Mouse (Mus musculus): ENCODE data around the gene Hoxd4. TPM values are rescaled to one million over a fixed set of nuclear protein-coding genes. Genes with fewer than 3 reads are reported as not detected.

Hoxd4 gene
- polyA plus RNA-seq (2012; fragmentation: generic; extraction: Trizol), result not detected
- long read RNA-seq, experiment 1, result 0 reads
- long read RNA-seq, experiment 2, result 0 reads

DNA sequence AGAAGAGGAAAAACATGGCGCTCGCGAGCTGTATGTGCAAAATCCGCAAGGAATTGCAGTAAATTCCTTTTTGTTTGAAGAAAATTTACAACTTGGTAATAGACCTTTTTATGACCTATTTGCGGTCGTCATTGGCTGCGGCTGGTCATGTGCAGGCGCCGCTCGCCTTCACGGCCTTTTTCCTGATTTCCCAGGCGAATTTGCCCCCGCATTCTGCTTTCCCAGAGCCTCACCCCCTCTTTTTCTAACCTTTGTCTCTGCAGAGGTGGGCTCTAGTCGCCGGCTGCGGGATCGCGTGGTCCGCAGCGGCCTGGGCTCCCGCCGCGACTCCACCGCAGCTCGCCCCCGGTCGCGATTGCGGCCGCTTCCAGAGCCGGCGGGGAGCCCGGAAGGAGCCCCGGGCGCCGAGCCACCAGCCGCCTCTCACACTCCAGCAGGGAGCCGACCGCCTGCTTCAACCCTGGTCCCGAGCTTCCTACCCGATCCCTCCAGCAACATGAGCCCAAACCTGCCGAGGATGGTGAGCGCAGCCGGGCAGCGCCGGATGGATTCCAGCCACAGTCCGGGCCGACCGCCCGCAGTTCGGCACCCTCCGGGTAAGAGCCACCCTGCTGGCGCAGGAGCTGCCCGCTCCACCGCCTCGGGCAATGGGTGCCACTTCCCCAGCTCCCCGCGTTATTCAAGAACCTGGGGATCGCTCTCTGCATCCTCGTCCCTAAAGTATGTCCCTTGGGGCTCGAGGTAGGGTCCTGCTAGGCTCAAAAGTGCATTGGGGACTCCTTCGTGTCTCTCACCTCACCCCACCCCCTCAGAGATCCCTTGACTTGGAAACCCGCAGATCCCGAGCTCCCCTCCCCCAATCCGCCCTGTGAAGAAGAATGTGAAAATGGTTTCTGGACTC, at the start of gene Hoxd4, which contains the start of gene Hoxd3:
TSS of gene Hoxd4 (plus strand) at position 209 of the 901 bp plus-strand sequence.
TSS of gene Hoxd3 (plus strand) at position 207 of the 901 bp plus-strand sequence.
- Histone ChIP-seq H3K27me3 (ENCODE audit: control insufficient read depth, insufficient read depth, insufficient read length) (peaks cover 43% of the 10 kb centered on the region), H3K4me3 (ENCODE audit: insufficient read depth, poor library complexity, severe bottlenecking) (no peak within 1 kb of the TSS), H3ac (ENCODE audit: control insufficient read depth, insufficient read length, low read depth) (no peak within 1 kb of the TSS), H3K36me3 (ENCODE audit: control insufficient read depth, insufficient read depth) (no peaks in the 10 kb centered on the region), H3K79me2 (ENCODE audit: control insufficient read depth, insufficient read depth) (no peaks in the 10 kb centered on the region), H3K79me3 (ENCODE audit: low read depth) (no peaks in the 10 kb centered on the region)
- no peak for TF ChIP-seq CTCF (IDR thresholded peaks at IDR 0.05; ENCODE audit: control insufficient read depth, insufficient read depth, insufficient read length)
- no peak for TF ChIP-seq MAX (IDR thresholded peaks at IDR 0.05)
- TF ChIP-seq MYOG (IDR thresholded peaks at IDR 0.05; ENCODE audit: control insufficient read depth, extremely low read depth, insufficient read length), result no peak
- no peak for TF ChIP-seq CEBPB (IDR thresholded peaks at IDR 0.05; ENCODE audit: low read depth)
- no peak for TF ChIP-seq USF1 (IDR thresholded peaks at IDR 0.05; ENCODE audit: low read depth)
- TF ChIP-seq FOSL1 (IDR thresholded peaks at IDR 0.05; ENCODE audit: insufficient read depth, low read length, poor library complexity, severe bottlenecking), result no peak
- no peak for TF ChIP-seq MYOD1 (IDR thresholded peaks at IDR 0.05; ENCODE audit: control insufficient read depth, insufficient read length, low read depth)

DNA sequence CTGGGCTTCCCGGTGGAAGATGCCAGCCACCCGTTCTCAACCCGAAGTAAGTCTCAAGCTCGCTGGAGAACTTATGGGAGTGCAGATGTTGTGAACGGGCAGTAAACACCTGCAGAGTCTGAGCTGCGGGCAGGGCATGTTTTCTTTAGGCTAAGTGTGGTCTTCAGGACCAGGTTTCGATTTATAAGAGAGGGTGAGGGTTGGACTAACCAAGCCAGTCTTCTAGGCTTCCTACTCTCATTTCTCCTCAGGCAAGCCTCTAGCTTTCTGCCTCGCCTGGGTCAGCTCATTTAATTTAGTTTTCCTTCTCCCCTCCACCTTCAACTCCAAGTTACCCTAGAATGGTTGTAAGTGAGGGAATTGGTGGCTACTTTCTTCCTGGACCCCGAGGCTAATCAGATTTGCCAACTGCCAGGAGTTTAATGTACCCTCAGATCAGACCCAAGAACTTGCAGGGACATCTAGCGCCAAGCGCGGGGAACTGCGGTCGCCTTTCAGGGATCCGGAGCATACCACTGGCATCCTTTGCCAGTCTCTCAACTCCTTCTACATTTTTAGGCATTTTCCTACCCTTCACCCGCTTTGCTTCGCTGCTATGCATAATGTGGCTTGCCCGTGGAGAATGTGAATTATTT, 48.3 kb upstream of the Hoxd4 start:
- no peaks in the 10 kb centered on the region for H3K79me2 ChIP-seq (ENCODE audit: control insufficient read depth, insufficient read depth)
- H3K4me3 ChIP-seq (ENCODE audit: insufficient read depth, poor library complexity, severe bottlenecking), result no peak overlapping the region
- no peak overlapping the region for H3ac ChIP-seq (ENCODE audit: control insufficient read depth, insufficient read length, low read depth)
- no peaks in the 10 kb centered on the region for H3K36me3 ChIP-seq (ENCODE audit: control insufficient read depth, insufficient read depth)
- TF ChIP-seq CTCF (IDR thresholded peaks at IDR 0.05; ENCODE audit: control insufficient read depth, insufficient read depth, insufficient read length) (no peak), FOSL1 (IDR thresholded peaks at IDR 0.05; ENCODE audit: insufficient read depth, low read length, poor library complexity, severe bottlenecking) (no peak), CEBPB (IDR thresholded peaks at IDR 0.05; ENCODE audit: low read depth) (no peak), MAX (IDR thresholded peaks at IDR 0.05) (no peak), MYOD1 (IDR thresholded peaks at IDR 0.05; ENCODE audit: control insufficient read depth, insufficient read length, low read depth) (no peak), MYOG (IDR thresholded peaks at IDR 0.05; ENCODE audit: control insufficient read depth, extremely low read depth, insufficient read length) (no peak), USF1 (IDR thresholded peaks at IDR 0.05; ENCODE audit: low read depth) (no peak)
- peaks cover 54% of the 10 kb centered on the region for H3K27me3 ChIP-seq (ENCODE audit: control insufficient read depth, insufficient read depth, insufficient read length)
- H3K79me3 ChIP-seq (ENCODE audit: low read depth), result no peaks in the 10 kb centered on the region

DNA sequence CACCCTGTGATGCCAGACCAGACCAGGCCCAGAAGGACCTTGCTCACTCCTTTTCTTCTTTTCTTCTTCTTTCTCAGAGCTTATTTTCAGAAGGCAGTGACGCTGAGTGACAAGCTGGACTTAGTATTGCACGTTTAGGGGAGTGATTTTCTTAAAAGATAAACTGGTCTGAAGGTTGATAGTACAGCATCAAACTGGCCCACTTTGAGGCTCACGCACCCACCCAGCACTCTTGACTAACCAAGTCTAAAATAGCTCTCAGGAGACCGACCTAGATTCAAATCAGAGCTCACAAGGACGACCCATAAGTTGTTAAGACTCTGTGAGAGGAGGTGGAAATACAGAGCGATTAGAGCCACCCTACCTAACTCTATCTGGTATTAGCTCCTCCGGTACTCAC, 45.3 kb upstream of the Hoxd4 start:
- TF ChIP-seq MAX (IDR thresholded peaks at IDR 0.05) (no peak), MYOG (IDR thresholded peaks at IDR 0.05; ENCODE audit: control insufficient read depth, extremely low read depth, insufficient read length) (no peak), FOSL1 (IDR thresholded peaks at IDR 0.05; ENCODE audit: insufficient read depth, low read length, poor library complexity, severe bottlenecking) (no peak), MYOD1 (IDR thresholded peaks at IDR 0.05; ENCODE audit: control insufficient read depth, insufficient read length, low read depth) (no peak), CTCF (IDR thresholded peaks at IDR 0.05; ENCODE audit: control insufficient read depth, insufficient read depth, insufficient read length) (no peak), CEBPB (IDR thresholded peaks at IDR 0.05; ENCODE audit: low read depth) (no peak), USF1 (IDR thresholded peaks at IDR 0.05; ENCODE audit: low read depth) (no peak)
- no peaks in the 10 kb centered on the region for H3K36me3 ChIP-seq (ENCODE audit: control insufficient read depth, insufficient read depth)

DNA sequence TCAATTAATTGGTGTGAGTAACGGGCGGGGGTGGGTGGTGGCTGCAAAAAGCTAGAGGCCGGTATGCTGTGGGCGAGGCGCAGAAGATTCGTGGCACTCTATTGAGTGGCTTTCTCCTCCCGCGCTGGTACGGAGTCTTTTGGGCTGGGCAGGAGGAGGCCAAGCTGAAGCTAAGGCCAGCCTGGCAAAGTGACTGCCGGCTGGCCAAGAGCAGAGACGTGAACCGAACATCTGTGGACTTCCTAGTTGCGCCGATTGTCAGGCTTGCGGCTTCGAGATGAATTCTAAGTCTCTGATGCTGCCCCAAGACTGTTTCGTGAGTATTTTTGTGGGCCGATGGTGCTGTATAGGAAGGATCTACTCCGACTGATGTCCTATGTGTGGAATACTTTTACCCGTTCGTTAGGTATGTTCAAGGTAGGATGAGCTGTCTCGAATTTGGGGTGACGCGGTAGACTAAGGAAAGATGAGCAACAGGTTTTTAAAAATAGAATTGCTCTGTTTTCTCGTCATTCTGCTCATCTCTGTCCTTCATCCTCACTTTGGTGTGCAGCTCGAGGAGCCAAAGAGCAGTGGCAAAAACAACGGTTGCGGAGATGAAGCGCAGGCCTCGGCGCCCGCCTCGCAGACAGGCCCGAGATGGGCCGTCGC, 44.4 kb upstream of the Hoxd4 start:
- TF ChIP-seq FOSL1 (IDR thresholded peaks at IDR 0.05; ENCODE audit: insufficient read depth, low read length, poor library complexity, severe bottlenecking) (no peak), MAX (IDR thresholded peaks at IDR 0.05) (no peak), MYOG (IDR thresholded peaks at IDR 0.05; ENCODE audit: control insufficient read depth, extremely low read depth, insufficient read length) (no peak), CTCF (IDR thresholded peaks at IDR 0.05; ENCODE audit: control insufficient read depth, insufficient read depth, insufficient read length) (no peak), CEBPB (IDR thresholded peaks at IDR 0.05; ENCODE audit: low read depth) (no peak), MYOD1 (IDR thresholded peaks at IDR 0.05; ENCODE audit: control insufficient read depth, insufficient read length, low read depth) (no peak), USF1 (IDR thresholded peaks at IDR 0.05; ENCODE audit: low read depth) (no peak)
- no peaks in the 10 kb centered on the region for H3K79me2 ChIP-seq (ENCODE audit: control insufficient read depth, insufficient read depth)
- peaks cover 36% of the 10 kb centered on the region for H3K27me3 ChIP-seq (ENCODE audit: control insufficient read depth, insufficient read depth, insufficient read length)
- H3K79me3 ChIP-seq (ENCODE audit: low read depth), result no peaks in the 10 kb centered on the region
- H3ac ChIP-seq (ENCODE audit: control insufficient read depth, insufficient read length, low read depth), result no peak overlapping the region
- no peaks in the 10 kb centered on the region for H3K36me3 ChIP-seq (ENCODE audit: control insufficient read depth, insufficient read depth)
- no peak overlapping the region for H3K4me3 ChIP-seq (ENCODE audit: insufficient read depth, poor library complexity, severe bottlenecking)

More for the DNA sequence above, 45.3 kb upstream of the Hoxd4 start:
- Histone ChIP-seq H3K79me3 (ENCODE audit: low read depth) (no peaks in the 10 kb centered on the region), H3K27me3 (ENCODE audit: control insufficient read depth, insufficient read depth, insufficient read length) (peaks cover 39% of the 10 kb centered on the region), H3K79me2 (ENCODE audit: control insufficient read depth, insufficient read depth) (no peaks in the 10 kb centered on the region), H3K4me3 (ENCODE audit: insufficient read depth, poor library complexity, severe bottlenecking) (no peak overlapping the region), H3ac (ENCODE audit: control insufficient read depth, insufficient read length, low read depth) (no peak overlapping the region)

DNA sequence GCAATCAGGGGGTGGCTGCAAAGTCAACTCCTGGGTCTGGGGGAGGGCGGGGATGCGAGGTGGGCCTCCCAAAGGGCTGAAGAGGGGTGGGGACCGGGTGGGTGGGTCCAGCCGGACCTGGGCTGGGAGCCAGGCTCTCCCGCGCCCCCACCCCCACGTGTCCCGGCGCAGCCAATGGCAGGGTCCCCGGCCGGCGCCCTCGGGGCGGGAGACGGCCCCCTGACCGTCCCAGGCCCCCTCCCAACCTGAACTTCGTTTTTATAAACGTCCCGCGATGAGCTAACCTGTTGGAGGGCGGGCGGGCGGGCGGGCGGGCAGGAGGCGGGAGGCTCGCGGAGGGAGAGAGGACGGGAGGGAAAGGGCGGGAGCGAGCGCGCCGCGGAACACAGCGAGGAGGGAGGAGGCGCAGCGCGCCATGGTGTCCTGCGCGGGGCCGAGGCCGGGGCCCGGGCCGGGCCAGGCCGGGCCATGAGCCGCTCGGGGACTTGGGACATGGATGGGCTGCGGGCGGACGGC, 43.8 kb upstream of the Hoxd4 start, which contains the start of gene Hoxd13:
TSS of gene Hoxd13 (plus strand) at position 469 of the 516 bp plus-strand sequence.
- H3K27me3 ChIP-seq (ENCODE audit: control insufficient read depth, insufficient read depth, insufficient read length), result peaks cover 36% of the 10 kb centered on the region
- TF ChIP-seq FOSL1 (IDR thresholded peaks at IDR 0.05; ENCODE audit: insufficient read depth, low read length, poor library complexity, severe bottlenecking) (no peak), USF1 (IDR thresholded peaks at IDR 0.05; ENCODE audit: low read depth) (no peak), CTCF (IDR thresholded peaks at IDR 0.05; ENCODE audit: control insufficient read depth, insufficient read depth, insufficient read length) (no peak), MYOD1 (IDR thresholded peaks at IDR 0.05; ENCODE audit: control insufficient read depth, insufficient read length, low read depth) (no peak), CEBPB (IDR thresholded peaks at IDR 0.05; ENCODE audit: low read depth) (no peak), MYOG (IDR thresholded peaks at IDR 0.05; ENCODE audit: control insufficient read depth, extremely low read depth, insufficient read length) (no peak), MAX (IDR thresholded peaks at IDR 0.05) (no peak)
- H3K79me2 ChIP-seq (ENCODE audit: control insufficient read depth, insufficient read depth), result no peaks in the 10 kb centered on the region
- no peaks in the 10 kb centered on the region for H3K79me3 ChIP-seq (ENCODE audit: low read depth)
- H3K36me3 ChIP-seq (ENCODE audit: control insufficient read depth, insufficient read depth), result no peaks in the 10 kb centered on the region
- no peak within 1 kb of the TSS for H3K4me3 ChIP-seq (ENCODE audit: insufficient read depth, poor library complexity, severe bottlenecking)
- no peak within 1 kb of the TSS for H3ac ChIP-seq (ENCODE audit: control insufficient read depth, insufficient read length, low read depth)

All from C2C12 (cell line).